Mouse (Mus musculus) spleen, adult 2 months (tissue): ENCODE data around the gene Ccna1. TPM values are rescaled to one million over a fixed set of nuclear protein-coding genes. Genes with fewer than 3 reads are reported as not detected.

ENCODE experiments used
- DNase-seq, 2 experiments: peaks; one replicate each; pipeline versions ENCODE4 v3.0.0 to v3.0.0-alpha.2; 2012 to 2021; ENCODE audit warnings: low spot score in 2 of 2, low read depth in 1 of 2
- H3K27ac ChIP-seq: fragments of 200-500 bp; 2 replicates; pipeline ENCODE4 v1.5.1; 2012; ENCODE audit warnings: low read length, inconsistent platforms; ENCODE audit not compliant: insufficient read depth
- H3K27me3 ChIP-seq: fragments of 200-500 bp; 2 replicates; pipeline ENCODE4 v1.6.1; 2012; ENCODE audit warnings: mild to moderate bottlenecking, moderate library complexity, low read length, inconsistent platforms; ENCODE audit not compliant: control insufficient read depth, insufficient read depth
- H3K36me3 ChIP-seq: fragments of 200-500 bp; 2 replicates; pipeline ENCODE4 v1.6.1; 2012; ENCODE audit warnings: mild to moderate bottlenecking, low read length, inconsistent platforms; ENCODE audit not compliant: control insufficient read depth, insufficient read depth
- H3K4me1 ChIP-seq: fragments of 200-500 bp; 2 replicates; pipeline ENCODE4 v1.6.1; 2011; ENCODE audit warnings: inconsistent platforms; ENCODE audit not compliant: control insufficient read depth, insufficient read depth, insufficient read length
- H3K4me3 ChIP-seq: fragments of 200-500 bp; 2 replicates; pipeline ENCODE4 v1.5.1; 2011; ENCODE audit warnings: mild to moderate bottlenecking, inconsistent platforms; ENCODE audit not compliant: insufficient read depth, insufficient read length; ENCODE audit errors: extremely low read depth
- CTCF ChIP-seq: fragments of 200-500 bp; IDR thresholded peaks from 2 replicates; pipeline ENCODE4 v1.5.1; 2011; ENCODE audit warnings: mild to moderate bottlenecking, inconsistent platforms; ENCODE audit not compliant: insufficient read depth, insufficient read length, insufficient replicate concordance; ENCODE audit errors: extremely low read depth
- POLR2A ChIP-seq: fragments of 200-500 bp; IDR thresholded peaks from 2 replicates; pipeline ENCODE4 v1.6.1; 2011; ENCODE audit warnings: low read depth, low read length, inconsistent platforms
- WGBS: fragments of 180-500 bp; shearing (Covaris S2); methylation state at CpG from one replicate; pipeline ENCODE4 v1.1.7; 2018; 5-methylcytosine and 5-hydroxymethylcytosine counted together
- polyA plus RNA-seq: library from polyadenylated mRNA; depleted of rRNA; stranded (reverse); fragments of >200 nt; gene quantifications from 2 replicates; pipeline ENCODE4 v1.2.3, GENCODE M21; 2012

The Ccna1 gene
- polyA plus RNA-seq, 1 experiment = not detected

- no peaks in the 10 kb centered on the region for H3K27me3 ChIP-seq
- TF ChIP-seq POLR2A = no peak
- no peak for TF ChIP-seq CTCF
- WGBS = 76% methylated on average over 1 of the region's 1 CpGs
- H3K4me3 ChIP-seq = no peak overlapping the region
- DNase-seq = no peak
- no peak overlapping the region for H3K27ac ChIP-seq
- H3K4me1 ChIP-seq = no peaks in the 10 kb centered on the region
- no peaks in the 10 kb centered on the region for H3K36me3 ChIP-seq
Measured at GRCm38 (mm10) chr3:55093161-55093560, 37.9 kb upstream of the Ccna1 start.

- TF ChIP-seq CTCF = no peak
- no peak for TF ChIP-seq POLR2A
- H3K4me3 ChIP-seq = no peak overlapping the region
- no peak overlapping the region for H3K27ac ChIP-seq
- no peaks in the 10 kb centered on the region for H3K36me3 ChIP-seq
- 85% methylated on average over 4 of the region's 4 CpGs for WGBS
- H3K4me1 ChIP-seq = no peaks in the 10 kb centered on the region
- no peaks in the 10 kb centered on the region for H3K27me3 ChIP-seq
- DNase-seq = no peak
Measured at GRCm38 (mm10) chr3:55089291-55089690, 34.0 kb upstream of the Ccna1 start.

GRCm38 (mm10) chr3:55088843-55089242, 33.5 kb upstream of the Ccna1 start:
- H3K4me1 ChIP-seq = no peaks in the 10 kb centered on the region
- TF ChIP-seq CTCF (no peak), POLR2A (no peak)
- no peak overlapping the region for H3K4me3 ChIP-seq
- no peaks in the 10 kb centered on the region for H3K27me3 ChIP-seq
- H3K27ac ChIP-seq = no peak overlapping the region
- 76% methylated on average over 3 of the region's 3 CpGs for WGBS
- no peaks in the 10 kb centered on the region for H3K36me3 ChIP-seq
- DNase-seq = no peak

- 52% methylated on average over 4 of the region's 4 CpGs for WGBS
- no peak for TF ChIP-seq CTCF
- no peak for TF ChIP-seq POLR2A
- H3K4me3 ChIP-seq = no peak overlapping the region
- H3K27ac ChIP-seq = no peak overlapping the region
- no peaks in the 10 kb centered on the region for H3K27me3 ChIP-seq
- no peak for DNase-seq
- no peaks in the 10 kb centered on the region for H3K36me3 ChIP-seq
- no peaks in the 10 kb centered on the region for H3K4me1 ChIP-seq
Measured at GRCm38 (mm10) chr3:55088359-55088758, 33.1 kb upstream of the Ccna1 start.

GRCm38 (mm10) chr3:55087360-55087759, 32.1 kb upstream of the Ccna1 start:
- H3K4me1 ChIP-seq = no peaks in the 10 kb centered on the region
- H3K27me3 ChIP-seq = no peaks in the 10 kb centered on the region
- no peaks in the 10 kb centered on the region for H3K36me3 ChIP-seq
- H3K27ac ChIP-seq = no peak overlapping the region
- WGBS = 70% methylated on average over 4 of the region's 4 CpGs
- H3K4me3 ChIP-seq = no peak overlapping the region
- TF ChIP-seq POLR2A = no peak
- TF ChIP-seq CTCF = no peak
- no peak for DNase-seq

GRCm38 (mm10) chr3:55086948-55087347, 31.6 kb upstream of the Ccna1 start:
- H3K27me3 ChIP-seq = no peaks in the 10 kb centered on the region
- no peak for DNase-seq
- TF ChIP-seq POLR2A (no peak), CTCF (no peak)
- H3K36me3 ChIP-seq = no peaks in the 10 kb centered on the region
- no peak overlapping the region for H3K4me3 ChIP-seq
- no peak overlapping the region for H3K27ac ChIP-seq
- no peaks in the 10 kb centered on the region for H3K4me1 ChIP-seq
- 85% methylated on average over 5 of the region's 5 CpGs for WGBS

GRCm38 (mm10) chr3:55085716-55086115, 30.4 kb upstream of the Ccna1 start:
- WGBS = 69% methylated on average over 3 of the region's 3 CpGs
- TF ChIP-seq CTCF (no peak), POLR2A (no peak)
- H3K27ac ChIP-seq = no peak overlapping the region
- no peaks in the 10 kb centered on the region for H3K36me3 ChIP-seq
- no peak overlapping the region for H3K4me3 ChIP-seq
- no peaks in the 10 kb centered on the region for H3K27me3 ChIP-seq
- H3K4me1 ChIP-seq = no peaks in the 10 kb centered on the region
- no peak for DNase-seq
